ENCODE assay signal across 9 mouse cellular contexts in the genomic region with DNA sequence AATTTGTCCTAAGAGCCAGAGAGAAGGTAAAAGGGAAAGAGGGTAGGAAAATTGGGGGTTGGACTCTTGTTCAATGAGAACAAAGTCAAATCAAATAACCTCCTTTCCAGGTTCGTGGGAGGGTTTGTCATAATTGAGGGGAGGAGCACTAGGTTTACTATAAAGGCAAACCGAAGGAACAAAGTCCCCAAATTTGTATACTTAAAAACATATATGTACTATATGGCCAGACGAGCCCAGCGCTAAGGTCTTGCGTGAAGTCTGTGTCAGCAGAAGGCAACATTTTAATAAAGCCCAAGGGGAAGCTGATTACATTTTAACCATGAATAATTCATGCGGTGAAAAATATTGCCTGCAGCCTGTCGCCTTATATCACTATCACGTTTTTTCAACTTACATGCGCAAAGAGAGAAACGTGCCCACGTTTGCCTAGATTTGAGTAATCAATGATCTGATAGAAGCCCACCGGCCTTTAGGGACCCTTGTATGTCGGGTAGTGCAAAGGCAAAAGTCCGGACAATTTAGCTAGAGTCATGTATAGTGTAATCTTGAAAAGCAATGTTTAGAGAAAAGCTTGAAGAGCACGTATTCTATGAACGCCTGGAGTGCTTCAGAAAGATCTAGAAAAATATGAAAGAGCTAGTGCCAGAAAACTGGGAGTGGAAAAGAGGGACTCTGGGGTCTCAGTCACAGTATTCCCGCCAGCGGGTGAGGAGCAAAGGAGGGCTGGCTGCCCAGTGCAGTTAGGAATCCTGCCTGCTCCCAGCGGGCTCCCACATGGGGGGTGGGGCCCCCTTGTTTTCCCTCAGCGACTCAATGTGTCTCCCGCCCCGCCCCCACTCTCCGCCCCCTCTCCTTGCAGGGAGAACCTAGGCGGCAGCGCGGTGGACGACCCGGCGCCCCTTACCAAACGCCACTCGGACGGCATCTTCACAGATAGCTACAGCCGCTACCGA. TPM values are rescaled to one million over a fixed set of nuclear protein-coding genes. Genes with fewer than 3 reads are reported as not detected.
DNase-seq lines count a peak whose midpoint lies in the region; ATAC-seq and TF ChIP-seq lines count a peak whose summit lies in the region.
"Had no signal": no experiment of that assay in that cellular context is flagged by ENCODE, and none has a peak within 500 bp of the region (broad histone marks: within the 10 kb centered on the region; RNA-seq: fewer than 3 reads in every experiment).

No protein-coding gene starts in this region.

- H3K27me3 ChIP-seq in kidney, postnatal 0 days (ENCODE audit: insufficient read depth, low read length): peaks cover 59% of the 10 kb centered on the region
- peaks cover 62% of the 10 kb centered on the region for H3K27me3 ChIP-seq in embryonic facial prominence, embryonic 12.5 days
- H3K27me3 ChIP-seq in intestine, postnatal 0 days (replicated peaks; ENCODE audit: control insufficient read depth, insufficient read depth, low read length): peaks cover 66% of the 10 kb centered on the region
- peaks cover 19% of the 10 kb centered on the region for H3K27me3 ChIP-seq in neural tube, embryonic 15.5 days (replicated peaks)

- H3K36me3 ChIP-seq in kidney, postnatal 0 days (ENCODE audit: insufficient read depth, low read length): no peaks in the 10 kb centered on the region
- H3K36me3 ChIP-seq in embryonic facial prominence, embryonic 12.5 days: no peaks in the 10 kb centered on the region
- H3K36me3 ChIP-seq in intestine, postnatal 0 days (ENCODE audit: control insufficient read depth, insufficient read depth): no peaks in the 10 kb centered on the region
- no peaks in the 10 kb centered on the region for H3K36me3 ChIP-seq in neural tube, embryonic 15.5 days

- H3K9me3 ChIP-seq in kidney, postnatal 0 days (replicated peaks; ENCODE audit: low read length): no peaks in the 10 kb centered on the region
- no peaks in the 10 kb centered on the region for H3K9me3 ChIP-seq in embryonic facial prominence, embryonic 12.5 days
- no peaks in the 10 kb centered on the region for H3K9me3 ChIP-seq in intestine, postnatal 0 days (ENCODE audit: control insufficient read depth)
- H3K9me3 ChIP-seq in neural tube, embryonic 15.5 days (replicated peaks): no peaks in the 10 kb centered on the region

- no peak for TF ChIP-seq CTCF in kidney, postnatal 0 days (IDR thresholded peaks at IDR 0.05; ENCODE audit: low read depth)
- TF ChIP-seq CTCF in intestine, postnatal 0 days (IDR thresholded peaks at IDR 0.05; ENCODE audit: low read depth): no peak

- 0 out of 2 replicates have a peak, but pooled peaks cover 6% of the 10 kb centered on the region for H3K4me1 ChIP-seq in kidney, postnatal 0 days (replicated peaks; ENCODE audit: insufficient read depth, low read length)
- H3K4me1 ChIP-seq in embryonic facial prominence, embryonic 12.5 days: peaks cover 25% of the 10 kb centered on the region
- 0 out of 2 replicates have a peak, but pooled peaks cover 5% of the 10 kb centered on the region for H3K4me1 ChIP-seq in intestine, postnatal 0 days (replicated peaks; ENCODE audit: control insufficient read depth, insufficient read depth, low read length)
- peaks cover 30% of the 10 kb centered on the region for H3K4me1 ChIP-seq in neural tube, embryonic 15.5 days

- DNase-seq in kidney, postnatal 0 days (ENCODE audit: low spot score): no peak
- DNase-seq in kidney, adult 9 months: no peak
- no peak for DNase-seq in heart, postnatal 36 days

- H3K4me2 ChIP-seq in kidney, postnatal 0 days (ENCODE audit: low read length): peak overlapping the region; percentile 34
- peak overlapping the region; percentile 53 for H3K4me2 ChIP-seq in embryonic facial prominence, embryonic 12.5 days (replicated peaks)
- H3K4me2 ChIP-seq in intestine, postnatal 0 days (replicated peaks; ENCODE audit: low read depth): peak overlapping the region; percentile 51
- peak overlapping the region; percentile 68 for H3K4me2 ChIP-seq in neural tube, embryonic 15.5 days

- H3K9ac ChIP-seq in kidney, postnatal 0 days (ENCODE audit: low read depth, low read length): no peak overlapping the region
- H3K9ac ChIP-seq in embryonic facial prominence, embryonic 12.5 days: 0 out of 2 replicates have a peak overlapping the region, but pooled peaks have one; percentile 20
- no peak overlapping the region for H3K9ac ChIP-seq in intestine, postnatal 0 days (ENCODE audit: low read depth, low read length)
- peak overlapping the region; percentile 47 for H3K9ac ChIP-seq in neural tube, embryonic 15.5 days (replicated peaks)

- intact Hi-C loops in heart, postnatal 36 days (cut with DNase I): no loop called here

- ATAC-seq in kidney, postnatal 0 days (replicated peaks; ENCODE audit: low FRiP score, low read depth): no peak
- ATAC-seq in embryonic facial prominence, embryonic 12.5 days (ENCODE audit: insufficient number of reproducible peaks, insufficient read depth, low FRiP score, low TSS enrichment): no peak
- no peak for ATAC-seq in intestine, postnatal 0 days
- ATAC-seq in neural tube, embryonic 15.5 days (ENCODE audit: low FRiP score): peak; percentile 26; the same call in 1 of the 2 replicates
- no peak for ATAC-seq in megakaryocyte-erythroid progenitor cell, adult 5-6 weeks (replicated peaks; ENCODE audit: low FRiP score, low TSS enrichment, poor library complexity, severe bottlenecking)
- no peak for ATAC-seq in megakaryocyte progenitor cell, adult 5-6 weeks (replicated peaks; ENCODE audit: poor library complexity)

- WGBS in kidney, postnatal 0 days: under 1% methylated on average over 34 of the region's 34 CpGs
- WGBS in embryonic facial prominence, embryonic 12.5 days: under 1% methylated on average over 34 of the region's 34 CpGs
- WGBS in intestine, postnatal 0 days: 2% methylated on average over 30 of the region's 34 CpGs
- under 1% methylated on average over 34 of the region's 34 CpGs for WGBS in neural tube, embryonic 15.5 days

- no peak overlapping the region for H3K27ac ChIP-seq in kidney, postnatal 0 days
- H3K27ac ChIP-seq in embryonic facial prominence, embryonic 12.5 days: no peak overlapping the region
- no peak overlapping the region for H3K27ac ChIP-seq in intestine, postnatal 0 days (ENCODE audit: low read depth, low read length)
- peak overlapping the region; percentile 69 for H3K27ac ChIP-seq in neural tube, embryonic 15.5 days (replicated peaks)

- peak overlapping the region; percentile 24 for H3K4me3 ChIP-seq in kidney, postnatal 0 days (replicated peaks; ENCODE audit: low read depth, low read length)
- H3K4me3 ChIP-seq in embryonic facial prominence, embryonic 12.5 days: peak overlapping the region; percentile 28
- peak overlapping the region; percentile 19; the same call in 1 of the 2 replicates for H3K4me3 ChIP-seq in intestine, postnatal 0 days (ENCODE audit: low read depth, low read length)
- peak overlapping the region; percentile 41 for H3K4me3 ChIP-seq in neural tube, embryonic 15.5 days (replicated peaks)

RNA-seq across cellular contexts. Expression of gene Adcyap1, which starts 4.5 kb away (rescaled TPM):
- polyA plus RNA-seq in kidney, postnatal 0 days (2015; fragmentation: Nextera tagmentation; extraction: Ambion mirVana): 0.12 and 0.19 TPM in 2 replicates
- 3.3 TPM in 2 replicates for polyA plus RNA-seq in embryonic facial prominence, embryonic 12.5 days (2016; fragmentation: Nextera tagmentation; extraction: Ambion mirVana)
- polyA plus RNA-seq in intestine, postnatal 0 days (2015; fragmentation: Nextera tagmentation; extraction: Ambion mirVana): 0.89 and 0.99 TPM in 2 replicates
- 30.0 TPM in 2 replicates for polyA plus RNA-seq in neural tube, embryonic 15.5 days (2015; fragmentation: Nextera tagmentation; extraction: Ambion mirVana)
- total RNA-seq in megakaryocyte-erythroid progenitor cell, adult 5-6 weeks (2014; fragmentation: Nextera tagmentation): not detected in 2 replicates
- not detected in 2 replicates for total RNA-seq in megakaryocyte-erythroid progenitor cell, adult 5-6 weeks (2017)
- total RNA-seq in megakaryocyte progenitor cell, adult 5-6 weeks (2015): not detected in 2 replicates
- total RNA-seq in megakaryocyte progenitor cell, adult 5-6 weeks (2017): not detected in 2 replicates
- total RNA-seq in heart, postnatal 36 days (2021): not detected
- total RNA-seq: hematopoietic stem cell, adult 5-6 weeks had no signal

Comparison
In these comparisons a context has a peak if more than half of its experiments do, and no peak if none do; other contexts are left out.
1. H3K9ac ChIP-seq: peak in embryonic facial prominence, embryonic 12.5 days (single experiment) and neural tube, embryonic 15.5 days (single experiment); none in kidney, postnatal 0 days (single experiment) and intestine, postnatal 0 days (single experiment).
2. Peak in every context shown above with its lines, with median percentiles within 50 percentile points of each other: H3K4me2 ChIP-seq and H3K4me3 ChIP-seq.